Mouse (Mus musculus) left cerebral cortex, postnatal 25 days (tissue): Measurements from ENCODE around the gene Usp54. TPM values are rescaled to one million over a fixed set of nuclear protein-coding genes. Genes with fewer than 3 reads are reported as not detected.
"Not testable (repeated sequence)": the region's sequence is repeated elsewhere in the genome, so short reads cannot be mapped to it uniquely, and the experiment has no call there.

ENCODE experiments used
- DNase-seq, 2 experiments: peaks; one replicate each; pipeline ENCODE4 v3.0.0; 2022; ENCODE audit warnings: low spot score in 2 of 2, mixed read lengths in 1 of 2
- intact Hi-C: fragments of 180-260 bp; cut with DNase I; formaldehyde crosslinking; loops from one replicate; pipeline ENCODE4 v1.15.1; 2025
- total RNA-seq, 2 experiments: library from RNA; stranded (reverse); gene quantifications; 2 replicates each; pipeline ENCODE4 v1.2.3; 2021

Gene Usp54
- total RNA-seq, 2 experiments from 2014 or later: 38.5 to 46.7 TPM

DNA sequence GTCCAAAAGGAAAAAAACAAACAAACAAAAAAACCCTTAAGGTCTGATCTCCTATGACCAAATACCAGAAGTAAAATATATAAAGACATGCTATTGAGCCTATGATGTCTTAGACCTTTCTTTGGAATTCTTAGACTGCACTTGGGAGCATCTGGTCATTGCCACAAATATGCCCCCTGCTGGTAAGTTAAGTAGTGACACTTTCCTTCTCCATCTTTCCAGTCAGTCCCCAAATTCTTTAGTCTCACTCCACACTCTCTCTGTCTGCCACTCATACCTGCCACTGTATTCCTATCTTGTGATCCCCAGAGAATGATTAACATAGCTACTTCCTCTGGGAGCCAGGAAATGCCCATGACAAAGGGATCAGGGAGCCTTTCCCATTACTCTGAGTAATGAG is 17.5 kb upstream of the Usp54 start:
- DNase-seq: peak; percentile 64 to 77
- intact Hi-C loops: no loop called here

DNA sequence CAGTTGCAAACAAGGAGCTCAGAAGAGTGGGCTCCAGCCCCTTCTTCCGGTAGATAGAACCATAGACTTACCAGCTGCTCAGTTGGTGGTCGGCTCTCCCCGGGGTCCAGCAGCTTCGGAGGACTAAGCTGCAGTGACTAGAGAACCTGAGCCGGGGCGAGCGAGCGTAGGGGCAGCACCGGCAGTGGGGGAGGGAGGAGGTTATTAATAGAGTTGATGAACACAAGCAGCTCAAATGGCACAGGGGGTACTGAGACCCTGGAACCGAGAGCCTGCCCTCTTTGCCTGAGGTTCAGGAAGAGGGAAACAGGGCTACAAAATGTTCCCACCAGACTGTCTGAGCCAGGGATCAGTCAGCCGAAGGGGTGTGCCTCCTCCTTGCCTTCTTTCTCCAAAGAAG is 15.5 kb upstream of the Usp54 start, which contains the start of gene Myoz1:
Gene Myoz1, minus strand, starts transcription at position 180 of the 400 bp plus-strand sequence.
- DNase-seq: no peak
- intact Hi-C loops: no loop called here

DNA sequence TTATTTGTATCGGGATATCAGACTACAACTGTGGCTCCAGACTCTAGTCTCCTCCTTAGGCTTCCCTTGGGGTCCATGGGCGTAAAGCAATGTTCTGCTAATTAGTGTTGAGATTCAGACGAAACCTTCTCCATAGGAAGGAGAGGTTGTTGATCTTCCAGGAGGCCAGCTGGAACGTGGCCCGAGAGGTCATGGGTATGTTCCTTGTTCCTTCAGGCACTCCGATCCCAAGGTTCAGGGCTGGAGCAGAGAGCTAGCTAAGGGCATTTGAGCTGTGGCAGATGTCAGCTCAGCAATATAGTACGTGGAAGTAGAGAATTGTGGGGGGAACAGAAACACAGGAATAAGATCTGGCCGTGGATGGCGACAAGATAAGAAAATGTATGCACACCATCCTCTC is 14.9 kb upstream of the Usp54 start:
- no peak for DNase-seq
- intact Hi-C loops: no loop called here

- DNase-seq: no peak
- intact Hi-C loops: no loop called here
These were observed 14.0 kb upstream of the Usp54 start for GRCm38 (mm10) chr14:20654690-20655421.

GRCm38 (mm10) chr14:20651722-20652256 is 10.9 kb upstream of the Usp54 start:
- DNase-seq: peak in 1 of 2 experiments; percentile 23
- intact Hi-C loops: no loop called here

- intact Hi-C loops: no loop called here
- DNase-seq: no peak
These were observed 10.1 kb upstream of the Usp54 start for GRCm38 (mm10) chr14:20651000-20651399.

- intact Hi-C loops: no loop called here
- DNase-seq: no peak
These were observed 5.5 kb upstream of the Usp54 start for GRCm38 (mm10) chr14:20646381-20646780.

GRCm38 (mm10) chr14:20645547-20645946 is 4.7 kb upstream of the Usp54 start:
- intact Hi-C loops: no loop called here
- DNase-seq: no peak

DNA sequence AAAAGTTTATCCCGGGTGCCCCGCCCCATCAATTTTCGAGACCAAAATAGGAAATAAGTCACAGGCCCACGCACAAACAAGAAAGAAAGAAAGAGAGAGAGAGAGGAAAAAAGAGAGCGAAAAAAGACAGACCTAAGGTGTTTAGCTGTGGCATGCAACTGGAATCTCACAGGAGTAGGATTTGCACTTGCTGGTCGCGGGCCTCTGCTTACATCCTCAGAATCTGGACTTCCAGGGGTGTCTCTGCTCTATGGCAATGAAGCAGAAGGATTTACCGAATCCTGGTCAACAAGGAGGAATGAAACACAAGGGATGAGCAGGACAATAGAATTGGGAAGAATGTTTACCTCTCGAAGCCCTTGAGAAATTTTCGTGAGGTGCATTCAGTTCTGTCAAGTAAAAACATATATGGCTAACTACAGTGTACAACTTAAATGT is 594 bp upstream of the Usp54 start:
- intact Hi-C loops: loop anchor here (1.0 kb wide), 1 partner anchor 33 kb away; the partner anchor contains the start of gene Sec24c
- no peak for DNase-seq

- DNase-seq: peak; percentile 10 to 35
- intact Hi-C loops: no loop called here
These were observed 794 bp downstream of the Usp54 start for GRCm38 (mm10) chr14:20639918-20640619.

DNA sequence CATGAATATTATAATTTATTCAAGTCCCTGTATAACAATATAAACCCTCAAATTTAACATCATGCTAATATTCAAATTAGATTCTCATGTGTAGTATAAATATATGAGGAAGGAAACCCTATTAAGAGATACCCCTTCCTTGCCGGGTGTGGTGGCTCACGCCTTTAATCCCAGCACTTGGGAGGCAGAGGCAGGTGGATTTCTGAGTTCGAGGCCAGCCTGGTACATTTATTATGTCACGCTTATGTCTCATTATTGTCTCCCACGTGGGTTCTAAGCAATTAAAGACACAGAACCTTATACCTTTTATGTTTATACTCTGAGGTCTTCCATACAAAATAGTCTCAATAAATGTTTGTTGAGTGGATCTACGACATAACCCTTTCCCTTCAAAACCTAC is 2.2 kb downstream of the Usp54 start:
- intact Hi-C loops: no loop called here
- no peak for DNase-seq

- intact Hi-C loops: no loop called here
- no peak for DNase-seq
These were observed 2.9 kb downstream of the Usp54 start for GRCm38 (mm10) chr14:20637818-20638574.

DNA sequence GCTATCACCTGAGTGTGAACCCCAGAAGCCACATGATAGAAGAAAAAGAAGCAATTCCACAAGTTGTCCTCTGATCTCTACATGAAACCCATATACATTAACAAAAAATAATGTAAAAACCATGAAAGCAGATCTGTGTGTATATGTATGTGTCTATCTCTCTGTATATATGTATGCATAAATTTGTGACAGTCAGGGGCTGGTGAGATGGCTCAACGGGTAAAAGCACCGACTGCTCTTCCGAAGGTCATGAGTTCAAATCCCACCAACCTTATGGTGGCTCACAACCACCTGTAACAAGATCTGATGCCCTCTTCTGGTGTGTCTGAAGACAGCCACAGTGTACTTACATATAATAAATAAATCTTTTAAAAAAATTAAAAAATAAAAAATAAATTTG is 3.9 kb downstream of the Usp54 start:
- DNase-seq, intact Hi-C loops: not testable (repeated sequence)

GRCm38 (mm10) chr14:20635546-20635945 is 5.3 kb downstream of the Usp54 start:
- DNase-seq: no peak
- intact Hi-C loops: no loop called here

DNA sequence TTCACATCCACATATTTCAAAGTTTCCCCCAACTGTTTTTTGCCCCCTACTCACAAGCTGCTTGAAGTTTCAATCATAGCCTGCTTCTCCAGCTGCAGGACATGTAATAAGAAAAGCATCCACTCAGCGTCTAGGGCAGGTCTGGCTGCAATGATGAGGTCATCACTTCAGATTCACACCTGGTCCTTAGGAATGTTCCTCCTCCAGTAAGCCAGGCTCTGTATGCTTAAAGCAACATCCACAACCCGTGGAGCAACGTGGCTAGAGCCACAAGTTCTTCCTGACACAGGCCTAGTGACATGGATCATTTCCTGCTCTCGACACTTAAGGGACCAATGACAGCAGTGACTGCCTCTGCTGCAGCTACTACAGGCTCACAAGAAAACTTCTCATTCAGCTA is 9.6 kb downstream of the Usp54 start:
- intact Hi-C loops: no loop called here

DNA sequence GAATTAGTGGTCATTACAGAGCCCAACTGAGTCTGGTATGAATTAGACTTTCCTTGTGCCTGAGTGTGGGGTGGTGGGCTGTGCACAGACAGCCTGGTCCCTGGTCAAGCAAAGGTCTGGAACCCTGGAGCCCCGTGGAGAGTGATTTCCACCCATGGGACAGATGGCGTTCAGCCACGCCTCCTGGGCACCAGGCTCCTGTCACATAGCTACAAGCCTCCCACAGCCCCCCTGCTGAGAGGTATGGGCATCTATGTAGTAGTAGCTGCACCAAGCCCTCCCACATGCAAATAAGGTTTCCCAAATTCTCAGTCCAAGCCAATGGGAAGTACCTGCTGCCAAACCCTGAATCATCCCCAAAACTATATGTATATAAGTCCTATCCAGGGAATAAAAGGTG is 13.9 kb downstream of the Usp54 start:
- no peak for DNase-seq
- intact Hi-C loops: no loop called here

More for the DNA sequence above, 9.6 kb downstream of the Usp54 start:
- DNase-seq: no peak

GRCm38 (mm10) chr14:20626447-20626846 is 14.4 kb downstream of the Usp54 start:
- DNase-seq: no peak
- intact Hi-C loops: no loop called here

DNA sequence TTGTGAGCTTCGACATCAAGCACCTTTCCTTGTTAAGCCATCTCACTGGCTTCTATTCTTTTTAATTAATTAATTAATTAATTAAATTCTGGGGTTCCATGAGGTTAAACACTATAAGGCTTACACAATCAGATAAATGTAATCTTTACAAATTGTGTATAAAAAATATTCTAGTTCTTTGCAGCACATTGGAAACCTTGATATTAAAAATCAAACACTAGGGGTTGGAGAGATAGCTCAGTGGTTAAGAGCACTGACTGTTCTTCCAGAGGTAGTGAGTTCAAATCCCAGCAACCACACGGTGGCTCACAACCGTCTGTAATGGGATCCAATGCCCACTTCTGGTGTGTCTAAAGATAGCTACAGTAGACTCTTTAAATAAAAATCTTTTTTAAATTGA is 18.0 kb downstream of the Usp54 start:
- intact Hi-C loops: no loop called here

GRCm38 (mm10) chr14:20622412-20622811 is 18.5 kb downstream of the Usp54 start:
- DNase-seq: no peak
- intact Hi-C loops: no loop called here

More for the DNA sequence above, 18.0 kb downstream of the Usp54 start:
- DNase-seq: no peak

GRCm38 (mm10) chr14:20621903-20622302 is 19.0 kb downstream of the Usp54 start:
- intact Hi-C loops: no loop called here
- no peak for DNase-seq
